Mouse (Mus musculus): ENCODE data around the gene Lclat1.
"Not testable (repeated sequence)": the region's sequence is repeated elsewhere in the genome, so short reads cannot be mapped to it uniquely, and the experiment has no call there.

Lclat1 gene

GRCm38 (mm10) chr17:73275066-73275465 is 167.3 kb downstream of the Lclat1 start:
- no peak for DNase-seq (ENCODE audit: low spot score)

- no peak for DNase-seq (ENCODE audit: low spot score)
Observed at GRCm38 (mm10) chr17:73277770-73278169, 170.0 kb downstream of the Lclat1 start.

DNA sequence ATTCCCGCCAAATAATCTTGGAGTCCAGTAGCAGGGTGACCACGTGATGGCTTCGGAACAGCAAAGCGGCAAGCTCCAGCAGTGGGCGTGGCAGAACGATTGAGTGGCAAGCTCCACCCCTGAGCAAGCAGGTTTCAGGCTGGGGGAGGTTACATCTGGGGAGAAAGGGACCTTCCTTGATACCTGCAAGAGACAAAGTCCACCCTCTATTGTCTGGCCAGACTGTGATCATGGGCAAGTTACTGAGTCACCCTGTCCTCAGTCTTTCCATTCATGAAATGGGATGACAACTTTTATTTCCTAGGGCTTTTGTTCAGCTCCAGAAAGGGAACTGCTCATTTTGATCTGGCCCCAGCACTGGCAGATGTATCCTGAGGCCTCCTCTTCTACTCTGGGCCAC is 174.9 kb downstream of the Lclat1 start:
- DNase-seq (ENCODE audit: low spot score), result not testable (repeated sequence)

DNA sequence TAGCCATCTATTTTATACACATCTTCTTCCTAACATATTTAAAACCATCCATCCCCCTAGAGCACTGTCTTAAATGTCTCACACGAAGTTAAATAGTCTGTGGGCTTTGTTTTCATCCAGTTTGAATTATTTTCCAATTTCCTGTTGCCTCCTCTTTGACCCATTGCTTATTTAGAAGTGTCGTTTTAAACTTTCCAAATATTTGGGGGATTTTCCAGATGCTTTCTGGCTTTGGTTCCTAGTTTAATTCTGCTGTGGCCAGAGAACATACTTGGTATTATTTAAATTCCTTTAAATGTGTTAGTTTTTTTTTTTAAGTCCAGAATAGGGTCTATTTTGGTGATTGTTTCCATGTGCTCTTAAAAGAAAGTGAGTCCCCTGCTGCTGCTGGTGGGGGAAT is 176.5 kb downstream of the Lclat1 start:
- DNase-seq (ENCODE audit: low spot score), result no peak

Measured in testis, postnatal 14 days (tissue).